Mouse (Mus musculus) embryonic facial prominence, embryonic 14.5 days (tissue): Measurements from ENCODE around the gene Iqcm. TPM values are rescaled to one million over a fixed set of nuclear protein-coding genes. Genes with fewer than 3 reads are reported as not detected.

ENCODE experiments used
- ATAC-seq: fragments of 200-750 bp; cut with Nextera tagmentation; 2 replicates; pipeline ENCODE4 v1.8.0; 2017; ENCODE audit warnings: low read depth, moderate number of reproducible peaks, moderate TSS enrichment
- DNase-seq: peaks from one replicate; pipeline ENCODE4 v3.0.0-alpha.2; 2015; ENCODE audit warnings: low spot score
- H3K27ac ChIP-seq: fragments of 300-500 bp; sonication (generic); replicated peaks from 2 replicates; pipeline ENCODE4 v1.5.1; 2014; ENCODE audit warnings: low read depth, mild to moderate bottlenecking, low read length, moderate library complexity
- H3K27me3 ChIP-seq: fragments of 300-500 bp; sonication (generic); replicated peaks from 2 replicates; pipeline ENCODE4 v1.6.1; 2014; ENCODE audit warnings: low read length; ENCODE audit not compliant: control insufficient read depth, insufficient read depth
- H3K36me3 ChIP-seq: fragments of 300-500 bp; sonication (generic); 2 replicates; pipeline ENCODE4 v1.6.1; 2014; ENCODE audit warnings: low read length, mixed read lengths; ENCODE audit not compliant: control insufficient read depth, insufficient read depth
- H3K4me1 ChIP-seq: fragments of 300-500 bp; sonication (generic); 2 replicates; pipeline ENCODE4 v1.6.1; 2014; ENCODE audit warnings: antibody characterized with exemption, low read length; ENCODE audit not compliant: control insufficient read depth, insufficient read depth
- H3K4me2 ChIP-seq: fragments of 300-500 bp; sonication (generic); 2 replicates; pipeline ENCODE4 v1.6.1; 2014; ENCODE audit warnings: low read depth, mild to moderate bottlenecking, low read length, moderate library complexity, mixed read lengths
- H3K4me3 ChIP-seq: fragments of 300-500 bp; sonication (generic); 2 replicates; pipeline ENCODE4 v1.5.1; 2014; ENCODE audit warnings: low read depth, mild to moderate bottlenecking, low read length
- H3K9ac ChIP-seq: fragments of 300-500 bp; sonication (generic); 2 replicates; pipeline ENCODE4 v1.6.1; 2014; ENCODE audit warnings: low read depth, mild to moderate bottlenecking, low read length, moderate library complexity, mixed read lengths
- H3K9me3 ChIP-seq: fragments of 300-500 bp; sonication (generic); 2 replicates; pipeline ENCODE4 v1.6.1; 2016; ENCODE audit warnings: low read length; ENCODE audit not compliant: control insufficient read depth
- WGBS: fragments of 180-500 bp; shearing (Covaris S2); extraction: QIAGEN DNeasy Blood & Tissue Kit; methylation state at CpG from one replicate; pipeline ENCODE4 v1.1.7; 2014; 5-methylcytosine and 5-hydroxymethylcytosine counted together
- polyA plus RNA-seq: library from polyadenylated mRNA; unstranded; fragments of >200 nt; fragmentation: Nextera tagmentation; extraction: Ambion mirVana; gene quantifications from 2 replicates; pipeline ENCODE4 v1.2.1, GENCODE M21; 2014

Gene Iqcm
- polyA plus RNA-seq, 1 experiment from 2014 or later, result 0.08 TPM

- Histone ChIP-seq H3K9me3 (no peaks in the 10 kb centered on the region), H3K4me2 (no peak overlapping the region), H3K27ac (no peak overlapping the region), H3K4me1 (no peaks in the 10 kb centered on the region), H3K27me3 (no peaks in the 10 kb centered on the region), H3K9ac (no peak overlapping the region), H3K4me3 (no peak overlapping the region), H3K36me3 (no peaks in the 10 kb centered on the region)
- 82% methylated on average over 3 of the region's 3 CpGs for WGBS
- no peak for DNase-seq
- ATAC-seq, result no peak
Measured at GRCm38 (mm10) chr8:75642958-75643357, 194.5 kb downstream of the Iqcm start.

- DNase-seq (no peak), ATAC-seq (no peak)
- 83% methylated on average over 6 of the region's 6 CpGs for WGBS
- H3K27ac ChIP-seq, result no peak overlapping the region
- no peaks in the 10 kb centered on the region for H3K36me3 ChIP-seq
- H3K9me3 ChIP-seq, result no peaks in the 10 kb centered on the region
- no peak overlapping the region for H3K9ac ChIP-seq
- no peak overlapping the region for H3K4me2 ChIP-seq
- no peaks in the 10 kb centered on the region for H3K4me1 ChIP-seq
- no peak overlapping the region for H3K4me3 ChIP-seq
- H3K27me3 ChIP-seq, result no peaks in the 10 kb centered on the region
Measured at GRCm38 (mm10) chr8:75659287-75659686, 210.8 kb downstream of the Iqcm start.

GRCm38 (mm10) chr8:75746561-75746960 is 298.1 kb downstream of the Iqcm start:
- Histone ChIP-seq H3K4me2 (no peak overlapping the region), H3K9ac (no peak overlapping the region), H3K27me3 (no peaks in the 10 kb centered on the region), H3K36me3 (no peaks in the 10 kb centered on the region), H3K4me3 (no peak overlapping the region), H3K27ac (no peak overlapping the region), H3K9me3 (no peaks in the 10 kb centered on the region), H3K4me1 (no peaks in the 10 kb centered on the region)
- 69% methylated on average over 3 of the region's 3 CpGs for WGBS
- ATAC-seq, result no peak
- no peak for DNase-seq

GRCm38 (mm10) chr8:75755596-75755995 is 307.1 kb downstream of the Iqcm start:
- Histone ChIP-seq H3K9ac (no peak overlapping the region), H3K9me3 (peaks cover 15% of the 10 kb centered on the region; the same call in 1 of the 2 replicates), H3K4me3 (no peak overlapping the region), H3K4me2 (no peak overlapping the region), H3K27me3 (no peaks in the 10 kb centered on the region), H3K36me3 (no peaks in the 10 kb centered on the region), H3K27ac (no peak overlapping the region), H3K4me1 (no peaks in the 10 kb centered on the region)
- DNase-seq (no peak), ATAC-seq (no peak)

DNA sequence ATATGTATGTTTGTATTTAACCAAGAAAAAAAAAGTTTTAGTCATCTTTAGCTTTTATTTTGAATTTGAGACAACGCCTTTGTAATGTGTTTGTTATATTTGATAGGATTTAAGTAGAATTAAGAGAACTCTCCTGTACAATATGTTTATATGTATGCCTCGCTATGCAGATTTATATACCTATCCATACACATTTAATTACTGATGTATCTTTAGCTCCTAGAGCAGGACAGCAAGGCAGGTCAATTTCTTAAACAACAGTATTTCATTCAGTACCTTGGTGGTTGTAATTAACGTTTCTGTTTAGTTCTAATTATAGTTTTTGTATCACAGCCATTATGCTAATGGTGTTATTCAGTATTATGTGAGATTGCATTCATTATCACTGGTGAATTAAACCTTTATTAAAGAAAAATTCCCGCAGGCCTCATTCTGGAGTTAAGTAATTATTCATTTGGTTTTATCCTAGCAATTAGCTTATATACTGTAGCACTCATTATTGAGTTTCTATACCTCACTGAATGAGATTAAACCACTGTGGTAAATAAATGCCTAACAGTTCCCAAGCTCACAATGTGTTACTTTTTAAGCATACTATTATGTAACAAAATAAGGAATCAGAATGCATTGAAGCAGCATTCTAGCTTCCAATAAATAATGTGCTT is 380.1 kb downstream of the Iqcm start:
- no peaks in the 10 kb centered on the region for H3K36me3 ChIP-seq
- no peaks in the 10 kb centered on the region for H3K27me3 ChIP-seq
- no peak overlapping the region for H3K9ac ChIP-seq
- WGBS, result 75% methylated on average over 4 of the region's 4 CpGs
- H3K4me3 ChIP-seq, result no peak overlapping the region
- DNase-seq (no peak), ATAC-seq (no peak)
- no peak overlapping the region for H3K27ac ChIP-seq
- H3K4me2 ChIP-seq, result no peak overlapping the region
- no peaks in the 10 kb centered on the region for H3K4me1 ChIP-seq
- no peaks in the 10 kb centered on the region for H3K9me3 ChIP-seq

- no peak for ATAC-seq
- Histone ChIP-seq H3K4me3 (no peak overlapping the region), H3K9me3 (no peaks in the 10 kb centered on the region)
Measured at GRCm38 (mm10) chr8:75835245-75835644, 386.8 kb downstream of the Iqcm start.

DNA sequence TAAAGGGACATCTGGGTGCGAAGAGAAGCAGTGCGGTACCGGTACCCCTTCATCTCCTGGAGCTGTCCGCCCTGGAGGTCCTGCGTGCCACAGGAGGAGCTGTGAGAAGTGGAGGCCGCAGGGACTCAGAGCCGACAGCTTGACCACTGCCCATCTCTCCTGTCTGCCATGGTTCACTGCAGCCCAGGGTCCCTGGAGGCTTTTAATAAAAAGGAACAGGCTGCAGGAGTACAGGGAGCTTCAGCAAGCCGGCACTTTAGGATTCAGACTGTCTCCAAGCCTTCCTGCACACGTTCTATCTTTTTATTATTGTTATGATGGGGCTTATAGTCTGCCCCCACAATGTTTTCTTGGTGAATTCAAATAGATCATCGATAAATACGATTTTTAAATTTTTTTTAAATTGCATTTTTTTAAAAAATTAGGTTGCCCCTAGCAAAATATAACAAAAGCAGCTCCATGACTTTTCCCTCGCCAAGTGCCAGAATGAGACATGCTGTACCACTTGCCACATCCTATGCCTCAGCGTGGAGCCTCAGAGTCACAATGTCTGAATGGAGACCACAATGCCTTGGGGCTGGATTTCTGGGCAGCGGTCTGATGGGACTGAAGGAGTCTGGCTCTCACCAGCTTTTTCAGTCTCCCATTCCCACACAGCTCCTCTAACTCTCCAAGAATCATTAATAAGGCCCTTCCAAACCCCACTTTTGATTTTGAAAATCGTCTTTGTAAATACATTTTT is 469.3 kb downstream of the Iqcm start:
- no peak overlapping the region for H3K27ac ChIP-seq
- H3K4me2 ChIP-seq, result no peak overlapping the region
- H3K27me3 ChIP-seq, result no peaks in the 10 kb centered on the region
- DNase-seq (no peak), ATAC-seq (no peak)
- no peak overlapping the region for H3K9ac ChIP-seq
- H3K4me1 ChIP-seq, result no peaks in the 10 kb centered on the region
- H3K36me3 ChIP-seq, result no peaks in the 10 kb centered on the region
- 62% methylated on average over 15 of the region's 15 CpGs for WGBS
- H3K9me3 ChIP-seq, result no peaks in the 10 kb centered on the region
- no peak overlapping the region for H3K4me3 ChIP-seq

More at GRCm38 (mm10) chr8:75835245-75835644, 386.8 kb downstream of the Iqcm start:
- no peak overlapping the region for H3K4me2 ChIP-seq
- H3K4me1 ChIP-seq, result no peaks in the 10 kb centered on the region
- H3K36me3 ChIP-seq, result no peaks in the 10 kb centered on the region
- no peaks in the 10 kb centered on the region for H3K27me3 ChIP-seq
- no peak overlapping the region for H3K9ac ChIP-seq
- no peak overlapping the region for H3K27ac ChIP-seq
- 84% methylated on average over 2 of the region's 2 CpGs for WGBS
- no peak for DNase-seq

GRCm38 (mm10) chr8:75949166-75949565 is 500.7 kb downstream of the Iqcm start:
- H3K27ac ChIP-seq, result no peak overlapping the region
- no peak overlapping the region for H3K9ac ChIP-seq
- no peak overlapping the region for H3K4me3 ChIP-seq
- DNase-seq (peak; percentile 1), ATAC-seq (no peak)
- 78% methylated on average over 1 of the region's 1 CpGs for WGBS
- no peaks in the 10 kb centered on the region for H3K9me3 ChIP-seq
- no peak overlapping the region for H3K4me2 ChIP-seq
- no peaks in the 10 kb centered on the region for H3K27me3 ChIP-seq
- H3K4me1 ChIP-seq, result no peaks in the 10 kb centered on the region
- no peaks in the 10 kb centered on the region for H3K36me3 ChIP-seq

DNA sequence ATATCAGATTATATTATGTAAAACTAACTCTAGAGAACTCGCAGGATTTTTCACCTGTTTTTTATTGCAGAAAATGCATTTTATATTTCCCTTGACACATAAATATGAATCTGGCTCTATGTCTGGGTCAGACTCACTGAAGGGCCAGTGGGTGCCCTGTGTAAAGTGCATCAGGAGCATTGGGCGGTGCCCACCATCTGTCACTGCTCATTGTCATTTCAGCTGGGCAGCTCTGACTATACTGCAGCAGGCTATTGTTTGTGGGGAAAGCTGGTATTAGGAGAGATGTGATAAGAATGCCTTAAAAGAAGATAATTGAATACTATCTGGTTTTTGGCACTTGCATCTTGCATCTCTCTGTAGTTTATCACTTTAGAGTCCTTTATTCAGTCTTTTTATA is 507.5 kb downstream of the Iqcm start:
- Histone ChIP-seq H3K27me3 (no peaks in the 10 kb centered on the region), H3K27ac (no peak overlapping the region), H3K36me3 (no peaks in the 10 kb centered on the region), H3K4me1 (no peaks in the 10 kb centered on the region), H3K4me3 (no peak overlapping the region), H3K9ac (no peak overlapping the region), H3K9me3 (no peaks in the 10 kb centered on the region), H3K4me2 (no peak overlapping the region)
- ATAC-seq (no peak), DNase-seq (no peak)
- 91% methylated on average over 2 of the region's 2 CpGs for WGBS
